Mouse (Mus musculus): Measurements from ENCODE around the gene Svep1. TPM values are rescaled to one million over a fixed set of nuclear protein-coding genes. Genes with fewer than 3 reads are reported as not detected.

Gene Svep1
- polyA plus RNA-seq, 1 experiment: 0.19 TPM

DNA sequence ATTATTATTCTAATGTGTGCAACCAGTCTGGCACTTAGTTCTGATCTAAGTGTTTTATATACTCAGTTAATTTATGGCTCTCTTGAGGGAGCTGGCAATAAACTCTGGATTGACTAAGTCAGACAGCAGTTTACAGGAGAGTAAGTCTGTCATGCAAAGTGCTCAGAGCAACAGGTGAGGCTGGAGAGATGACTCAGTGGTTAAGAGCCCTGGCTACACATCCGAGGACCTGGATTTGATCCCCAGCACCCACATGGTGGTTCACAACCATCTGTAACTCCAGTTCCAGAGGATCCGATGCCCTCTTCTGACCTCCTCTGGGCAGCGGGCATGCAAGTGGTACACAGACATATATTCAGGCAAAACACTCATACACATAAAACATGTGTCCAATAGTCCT is 162.3 kb downstream of the Svep1 start:
- H3K4me3 ChIP-seq (ENCODE audit: low read depth, low read length): no peak overlapping the region
- TF ChIP-seq EP300 (IDR thresholded peaks at IDR 0.05; ENCODE audit: insufficient read depth, low read depth, low read length) (no peak), CTCF (IDR thresholded peaks at IDR 0.05; ENCODE audit: low read depth, low read length) (no peak), POLR2A (IDR thresholded peaks at IDR 0.05; ENCODE audit: insufficient read depth, low read length) (no peak)
- no peaks in the 10 kb centered on the region for H3K9me3 ChIP-seq (replicated peaks; ENCODE audit: control insufficient read depth, insufficient read depth, low read length, poor library complexity, severe bottlenecking)
- no peak overlapping the region for H3K9ac ChIP-seq (ENCODE audit: low read depth, poor library complexity, severe bottlenecking)
- no peaks in the 10 kb centered on the region for H3K4me1 ChIP-seq (ENCODE audit: control insufficient read depth, insufficient read depth, low read length)
- no peaks in the 10 kb centered on the region for H3K27me3 ChIP-seq (ENCODE audit: control insufficient read depth, insufficient read depth, low read length, poor library complexity, severe bottlenecking)
- no peaks in the 10 kb centered on the region for H3K36me3 ChIP-seq (ENCODE audit: control insufficient read depth, insufficient read depth, low read length, poor library complexity, severe bottlenecking)
- H3K27ac ChIP-seq (ENCODE audit: insufficient read depth, low read length): no peak overlapping the region

DNA sequence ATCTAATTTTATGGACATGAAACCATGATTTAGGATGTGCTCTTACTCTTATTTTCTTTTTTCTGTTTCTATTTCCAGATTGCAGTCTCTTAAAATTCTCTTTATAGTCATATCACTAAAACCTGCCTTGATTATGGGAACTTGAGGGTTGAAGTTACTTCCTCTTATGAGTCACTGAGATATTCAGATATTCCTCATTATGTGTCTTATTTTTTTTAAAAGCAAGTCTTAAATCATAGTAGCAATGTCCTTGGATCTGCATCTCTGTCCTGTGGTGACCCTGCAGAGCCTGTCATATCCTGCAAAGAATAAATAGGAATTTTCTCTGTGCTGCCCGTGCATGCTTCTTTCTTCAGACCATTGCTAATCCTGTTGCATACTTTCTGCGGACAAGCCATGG is 166.6 kb downstream of the Svep1 start:
- H3K4me3 ChIP-seq (ENCODE audit: low read depth, low read length): no peak overlapping the region
- H3K27me3 ChIP-seq (ENCODE audit: control insufficient read depth, insufficient read depth, low read length, poor library complexity, severe bottlenecking): no peaks in the 10 kb centered on the region
- H3K9me3 ChIP-seq (replicated peaks; ENCODE audit: control insufficient read depth, insufficient read depth, low read length, poor library complexity, severe bottlenecking): no peaks in the 10 kb centered on the region; the same call in 1 of the 2 replicates
- H3K36me3 ChIP-seq (ENCODE audit: control insufficient read depth, insufficient read depth, low read length, poor library complexity, severe bottlenecking): no peaks in the 10 kb centered on the region
- no peaks in the 10 kb centered on the region for H3K4me1 ChIP-seq (ENCODE audit: control insufficient read depth, insufficient read depth, low read length)
- no peak overlapping the region for H3K27ac ChIP-seq (ENCODE audit: insufficient read depth, low read length)
- H3K9ac ChIP-seq (ENCODE audit: low read depth, poor library complexity, severe bottlenecking): no peak overlapping the region
- no peak for TF ChIP-seq EP300 (IDR thresholded peaks at IDR 0.05; ENCODE audit: insufficient read depth, low read depth, low read length)
- no peak for TF ChIP-seq POLR2A (IDR thresholded peaks at IDR 0.05; ENCODE audit: insufficient read depth, low read length)
- TF ChIP-seq CTCF (IDR thresholded peaks at IDR 0.05; ENCODE audit: low read depth, low read length): no peak

DNA sequence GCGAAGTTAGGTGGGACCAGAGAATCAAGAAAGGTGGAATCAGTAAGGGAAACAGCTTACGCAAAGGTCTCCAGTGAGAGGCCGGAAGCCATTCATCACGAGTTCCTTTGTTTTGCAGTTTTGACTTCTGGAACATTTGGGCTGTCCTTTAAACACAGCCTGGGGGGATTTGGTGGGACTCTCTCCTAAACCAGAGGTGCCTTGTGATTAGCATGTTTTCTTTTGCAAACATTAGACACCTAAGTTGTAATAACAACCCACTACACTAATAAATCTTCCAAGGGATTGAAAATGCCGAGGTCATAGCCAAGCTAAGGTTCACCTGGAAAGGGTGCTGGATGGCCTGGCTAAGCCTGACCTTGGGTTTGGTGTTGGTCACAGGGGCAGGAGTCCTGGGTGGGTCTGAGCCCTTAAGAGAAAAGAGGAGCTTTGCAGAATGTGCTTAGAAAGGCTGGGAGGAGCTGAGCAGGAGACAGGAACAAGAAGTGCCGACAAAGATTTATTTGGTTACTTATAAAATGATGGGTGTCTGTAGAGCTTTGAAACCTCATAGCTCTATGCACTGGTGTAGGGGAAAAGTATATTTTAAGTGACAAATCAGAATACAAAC is 169.5 kb downstream of the Svep1 start:
- Histone ChIP-seq H3K27me3 (ENCODE audit: control insufficient read depth, insufficient read depth, low read length, poor library complexity, severe bottlenecking) (no peaks in the 10 kb centered on the region), H3K36me3 (ENCODE audit: control insufficient read depth, insufficient read depth, low read length, poor library complexity, severe bottlenecking) (no peaks in the 10 kb centered on the region), H3K4me1 (ENCODE audit: control insufficient read depth, insufficient read depth, low read length) (no peaks in the 10 kb centered on the region), H3K9ac (ENCODE audit: low read depth, poor library complexity, severe bottlenecking) (no peak overlapping the region), H3K9me3 (replicated peaks; ENCODE audit: control insufficient read depth, insufficient read depth, low read length, poor library complexity, severe bottlenecking) (no peaks in the 10 kb centered on the region; the same call in 1 of the 2 replicates), H3K27ac (ENCODE audit: insufficient read depth, low read length) (no peak overlapping the region), H3K4me3 (ENCODE audit: low read depth, low read length) (no peak overlapping the region)
- TF ChIP-seq POLR2A (IDR thresholded peaks at IDR 0.05; ENCODE audit: insufficient read depth, low read length) (no peak), EP300 (IDR thresholded peaks at IDR 0.05; ENCODE audit: insufficient read depth, low read depth, low read length) (no peak), CTCF (IDR thresholded peaks at IDR 0.05; ENCODE audit: low read depth, low read length) (no peak)

DNA sequence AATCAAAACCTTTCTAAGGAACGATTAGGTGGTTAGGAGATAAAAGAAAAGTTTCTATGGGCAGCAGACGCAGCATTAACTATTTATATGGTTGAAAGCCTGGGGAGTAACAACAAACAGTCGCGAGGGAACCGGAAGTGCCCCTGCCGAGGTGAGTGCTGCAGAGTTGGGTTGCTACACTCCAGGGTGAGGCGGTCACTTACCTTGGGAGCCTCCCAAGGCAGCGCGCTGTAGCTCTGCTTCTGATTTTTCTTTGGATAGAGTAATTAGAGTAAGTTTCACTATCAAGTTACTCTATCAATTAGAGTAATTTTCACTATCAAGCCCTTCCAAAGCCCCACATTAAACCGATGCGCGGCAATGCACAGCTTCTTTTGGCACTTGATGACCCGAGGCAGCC is 172.0 kb downstream of the Svep1 start:
- TF ChIP-seq EP300 (IDR thresholded peaks at IDR 0.05; ENCODE audit: insufficient read depth, low read depth, low read length) (no peak), CTCF (IDR thresholded peaks at IDR 0.05; ENCODE audit: low read depth, low read length) (no peak), POLR2A (IDR thresholded peaks at IDR 0.05; ENCODE audit: insufficient read depth, low read length) (no peak)
- Histone ChIP-seq H3K36me3 (ENCODE audit: control insufficient read depth, insufficient read depth, low read length, poor library complexity, severe bottlenecking) (no peaks in the 10 kb centered on the region), H3K27me3 (ENCODE audit: control insufficient read depth, insufficient read depth, low read length, poor library complexity, severe bottlenecking) (no peaks in the 10 kb centered on the region), H3K9me3 (replicated peaks; ENCODE audit: control insufficient read depth, insufficient read depth, low read length, poor library complexity, severe bottlenecking) (no peaks in the 10 kb centered on the region; the same call in 1 of the 2 replicates), H3K9ac (ENCODE audit: low read depth, poor library complexity, severe bottlenecking) (no peak overlapping the region), H3K4me3 (ENCODE audit: low read depth, low read length) (no peak overlapping the region), H3K27ac (ENCODE audit: insufficient read depth, low read length) (no peak overlapping the region), H3K4me1 (ENCODE audit: control insufficient read depth, insufficient read depth, low read length) (no peaks in the 10 kb centered on the region)

DNA sequence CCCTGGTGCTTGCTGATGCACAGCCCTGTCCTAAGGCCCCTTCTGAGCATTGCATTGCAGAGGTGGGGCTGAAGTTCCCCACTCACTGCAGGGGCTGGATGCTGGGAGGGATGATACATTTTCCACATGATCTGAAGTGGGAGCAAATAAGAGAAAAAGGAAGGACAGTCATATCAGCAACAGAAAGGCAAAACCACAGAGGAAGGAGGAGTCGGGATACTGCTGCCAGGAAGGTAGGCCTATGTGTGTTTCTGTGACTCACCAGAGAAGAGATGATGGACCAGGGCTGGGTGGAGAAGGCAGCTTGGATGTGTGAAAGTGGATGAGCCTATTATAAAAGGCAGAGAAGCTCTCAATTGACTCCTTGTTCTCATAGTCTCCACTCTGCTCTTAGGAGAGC is 173.9 kb downstream of the Svep1 start:
- H3K4me1 ChIP-seq (ENCODE audit: control insufficient read depth, insufficient read depth, low read length): no peaks in the 10 kb centered on the region
- TF ChIP-seq POLR2A (IDR thresholded peaks at IDR 0.05; ENCODE audit: insufficient read depth, low read length) (no peak), EP300 (IDR thresholded peaks at IDR 0.05; ENCODE audit: insufficient read depth, low read depth, low read length) (no peak), CTCF (IDR thresholded peaks at IDR 0.05; ENCODE audit: low read depth, low read length) (no peak)
- H3K27me3 ChIP-seq (ENCODE audit: control insufficient read depth, insufficient read depth, low read length, poor library complexity, severe bottlenecking): no peaks in the 10 kb centered on the region
- H3K4me3 ChIP-seq (ENCODE audit: low read depth, low read length): no peak overlapping the region
- no peak overlapping the region for H3K9ac ChIP-seq (ENCODE audit: low read depth, poor library complexity, severe bottlenecking)
- H3K27ac ChIP-seq (ENCODE audit: insufficient read depth, low read length): no peak overlapping the region
- no peaks in the 10 kb centered on the region for H3K36me3 ChIP-seq (ENCODE audit: control insufficient read depth, insufficient read depth, low read length, poor library complexity, severe bottlenecking)
- no peaks in the 10 kb centered on the region; the same call in 1 of the 2 replicates for H3K9me3 ChIP-seq (replicated peaks; ENCODE audit: control insufficient read depth, insufficient read depth, low read length, poor library complexity, severe bottlenecking)

DNA sequence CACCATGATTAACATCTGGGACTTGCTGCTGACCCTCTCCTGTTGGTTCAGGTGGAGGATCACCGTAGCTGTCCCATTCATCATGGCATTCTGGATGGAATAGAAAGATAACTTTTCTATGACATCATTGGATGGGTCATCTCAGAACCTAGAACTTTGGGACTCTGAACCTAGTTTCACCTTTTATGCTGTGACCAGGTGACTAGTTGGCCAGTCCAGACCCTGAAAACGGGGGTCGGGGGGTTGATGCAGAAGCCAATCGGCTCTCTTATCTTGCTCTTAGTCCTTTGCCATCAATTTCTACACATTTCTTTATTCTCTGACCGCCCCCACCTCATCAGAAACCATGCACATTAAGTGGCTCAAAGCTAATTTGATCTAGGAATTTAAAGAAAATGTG is 197.6 kb downstream of the Svep1 start, which contains the start of gene Txndc8:
Gene Txndc8, minus strand, starts transcription at position 101 of the 400 bp plus-strand sequence.
- Histone ChIP-seq H3K27ac (ENCODE audit: insufficient read depth, low read length) (no peak within 1 kb of the TSS), H3K4me3 (ENCODE audit: low read depth, low read length) (no peak within 1 kb of the TSS), H3K36me3 (ENCODE audit: control insufficient read depth, insufficient read depth, low read length, poor library complexity, severe bottlenecking) (no peaks in the 10 kb centered on the region), H3K27me3 (ENCODE audit: control insufficient read depth, insufficient read depth, low read length, poor library complexity, severe bottlenecking) (no peaks in the 10 kb centered on the region), H3K4me1 (ENCODE audit: control insufficient read depth, insufficient read depth, low read length) (no peaks in the 10 kb centered on the region), H3K9me3 (replicated peaks; ENCODE audit: control insufficient read depth, insufficient read depth, low read length, poor library complexity, severe bottlenecking) (no peaks in the 10 kb centered on the region), H3K9ac (ENCODE audit: low read depth, poor library complexity, severe bottlenecking) (no peak within 1 kb of the TSS)
- no peak for TF ChIP-seq POLR2A (IDR thresholded peaks at IDR 0.05; ENCODE audit: insufficient read depth, low read length)

Measured in ES-Bruce4 (cell line).